10 mouse cellular contexts compared by ENCODE assay signal in the genomic region with DNA sequence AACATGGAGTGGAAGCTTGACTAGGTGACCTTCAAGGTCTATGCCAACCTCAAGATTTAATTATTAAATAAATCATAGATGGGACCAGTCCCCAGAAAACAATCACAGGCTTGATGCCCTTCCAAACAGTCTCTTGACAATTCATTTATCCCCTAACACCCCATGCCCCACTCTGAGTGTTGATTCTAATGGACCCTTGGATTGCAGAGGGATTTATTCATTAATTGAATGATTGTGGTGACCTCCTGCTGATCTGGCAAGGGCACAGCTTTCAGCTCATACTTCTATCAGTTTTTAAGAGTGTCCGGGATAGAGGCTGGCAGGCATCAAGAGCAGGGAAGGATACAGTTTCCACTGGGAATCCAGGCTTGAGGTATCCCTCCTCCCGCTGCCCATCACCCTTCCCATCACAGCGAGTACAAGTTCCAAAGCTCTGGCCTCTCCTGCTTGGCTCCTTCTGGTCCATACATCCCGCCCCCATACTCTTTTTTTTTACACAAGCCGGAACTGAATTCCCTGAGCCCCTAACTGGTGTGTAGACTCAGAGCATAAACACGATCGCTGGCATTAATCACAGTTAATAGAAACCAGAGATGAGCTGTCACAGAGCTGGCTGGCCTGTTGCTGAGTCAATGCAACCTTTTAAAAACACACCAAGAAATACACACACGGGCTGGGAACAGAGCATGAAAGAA.
DNase-seq lines count a peak whose midpoint lies in the region; ATAC-seq and TF ChIP-seq lines count a peak whose summit lies in the region.
"Had no signal": no experiment of that assay in that cellular context is flagged by ENCODE, and none has a peak within 500 bp of the region (broad histone marks: within the 10 kb centered on the region; RNA-seq: fewer than 3 reads in every experiment).

No protein-coding gene starts in this region.

- H3K4me3 ChIP-seq in forebrain, embryonic 14.5 days (ENCODE audit: low read depth, low read length) = no peak overlapping the region
- no peak overlapping the region for H3K4me3 ChIP-seq in forebrain, postnatal 0 days (ENCODE audit: low read depth, low read length)
- H3K4me3 ChIP-seq in lung, embryonic 15.5 days = no peak overlapping the region
- H3K4me3 ChIP-seq in stomach, embryonic 16.5 days (replicated peaks; ENCODE audit: low read length) = no peak overlapping the region
- H3K4me3 ChIP-seq: neural tube, embryonic 13.5 days had no signal

- TF ChIP-seq CTCF in forebrain, postnatal 0 days (IDR thresholded peaks at IDR 0.05; ENCODE audit: low read depth) = no peak

- no peak overlapping the region for H3K4me2 ChIP-seq in forebrain, embryonic 14.5 days (ENCODE audit: low read length)
- no peak overlapping the region for H3K4me2 ChIP-seq in forebrain, postnatal 0 days (ENCODE audit: low read depth)
- peak overlapping the region; percentile 4; the same call in 1 of the 2 replicates for H3K4me2 ChIP-seq in lung, embryonic 15.5 days
- no peak overlapping the region for H3K4me2 ChIP-seq in stomach, embryonic 16.5 days (ENCODE audit: low read depth, low read length)
- H3K4me2 ChIP-seq: neural tube, embryonic 13.5 days had no signal

- DNase-seq in forebrain, embryonic 14.5 days (ENCODE audit: low spot score) = peak; percentile 35
- no peak for DNase-seq in forebrain, postnatal 0 days
- no peak for DNase-seq in lung, postnatal 14 days
- peak; percentile 90 for DNase-seq in forelimb bud, embryonic 11.5 days (ENCODE audit: low read depth, low spot score)
- DNase-seq in frontal cortex, adult 2 months (ENCODE audit: extremely low spot score in 1 of 2, low spot score in 1 of 2) = no peak
- DNase-seq in ovary, adult 18-20 months (ENCODE audit: low spot score) = no peak
- DNase-seq: heart, postnatal 14 days had no signal

- no peak for ATAC-seq in forebrain, embryonic 14.5 days
- ATAC-seq in forebrain, postnatal 0 days = no peak
- peak; percentile 89 for ATAC-seq in lung, embryonic 15.5 days (ENCODE audit: borderline replicate concordance, extremely low read depth, low FRiP score, low TSS enrichment)
- peak; percentile 87 for ATAC-seq in stomach, embryonic 16.5 days (ENCODE audit: insufficient read depth, low FRiP score)

- no peaks in the 10 kb centered on the region for H3K27me3 ChIP-seq in forebrain, embryonic 14.5 days (replicated peaks; ENCODE audit: control insufficient read depth, insufficient read depth, low read length)
- H3K27me3 ChIP-seq in forebrain, postnatal 0 days (ENCODE audit: insufficient read depth, low read length) = no peaks in the 10 kb centered on the region
- no peaks in the 10 kb centered on the region for H3K27me3 ChIP-seq in lung, embryonic 15.5 days
- no peaks in the 10 kb centered on the region for H3K27me3 ChIP-seq in stomach, embryonic 16.5 days (ENCODE audit: control insufficient read depth, insufficient read depth, low read length)
- H3K27me3 ChIP-seq: neural tube, embryonic 13.5 days had no signal

- peaks cover 2% of the 10 kb centered on the region; the same call in 1 of the 2 replicates for H3K4me1 ChIP-seq in forebrain, embryonic 14.5 days (ENCODE audit: control insufficient read depth, insufficient read depth, low read length)
- no peaks in the 10 kb centered on the region for H3K4me1 ChIP-seq in forebrain, postnatal 0 days (ENCODE audit: insufficient read depth)
- peaks cover 9% of the 10 kb centered on the region; the same call in 1 of the 2 replicates for H3K4me1 ChIP-seq in lung, embryonic 15.5 days
- H3K4me1 ChIP-seq in stomach, embryonic 16.5 days (ENCODE audit: control insufficient read depth, insufficient read depth, low read length) = peaks cover 3% of the 10 kb centered on the region

- 34% methylated on average over 8 of the region's 8 CpGs for WGBS in forebrain, embryonic 14.5 days
- 31% methylated on average over 8 of the region's 8 CpGs for WGBS in forebrain, postnatal 0 days
- 34% methylated on average over 8 of the region's 8 CpGs for WGBS in lung, embryonic 15.5 days
- WGBS in stomach, embryonic 16.5 days = 31% methylated on average over 8 of the region's 8 CpGs

- no peak overlapping the region for H3K9ac ChIP-seq in forebrain, embryonic 14.5 days (ENCODE audit: low read length)
- no peak overlapping the region for H3K9ac ChIP-seq in forebrain, postnatal 0 days
- no peak overlapping the region for H3K9ac ChIP-seq in lung, embryonic 15.5 days
- H3K9ac ChIP-seq in stomach, embryonic 16.5 days (ENCODE audit: low read length) = no peak overlapping the region
- H3K9ac ChIP-seq: neural tube, embryonic 13.5 days had no signal

- H3K9me3 ChIP-seq in forebrain, embryonic 14.5 days (replicated peaks; ENCODE audit: control insufficient read depth, low read length) = no peaks in the 10 kb centered on the region
- H3K9me3 ChIP-seq in forebrain, postnatal 0 days (ENCODE audit: low read length) = no peaks in the 10 kb centered on the region
- no peaks in the 10 kb centered on the region for H3K9me3 ChIP-seq in lung, embryonic 15.5 days
- H3K9me3 ChIP-seq in stomach, embryonic 16.5 days (replicated peaks; ENCODE audit: control insufficient read depth, low read length) = no peaks in the 10 kb centered on the region
- H3K9me3 ChIP-seq: neural tube, embryonic 13.5 days had no signal

- H3K27ac ChIP-seq in forebrain, embryonic 14.5 days (ENCODE audit: low read depth, low read length) = no peak overlapping the region
- no peak overlapping the region for H3K27ac ChIP-seq in forebrain, postnatal 0 days (ENCODE audit: low read depth, low read length)
- peak overlapping the region; percentile 54; the same call in 1 of the 2 replicates for H3K27ac ChIP-seq in lung, embryonic 15.5 days
- H3K27ac ChIP-seq in stomach, embryonic 16.5 days (ENCODE audit: low read length) = peak overlapping the region; percentile 42; the same call in 1 of the 2 replicates
- H3K27ac ChIP-seq: neural tube, embryonic 13.5 days had no signal

- no peaks in the 10 kb centered on the region for H3K36me3 ChIP-seq in forebrain, embryonic 14.5 days (ENCODE audit: control insufficient read depth, insufficient read depth, low read length)
- H3K36me3 ChIP-seq in forebrain, postnatal 0 days (ENCODE audit: insufficient read depth) = no peaks in the 10 kb centered on the region
- H3K36me3 ChIP-seq in lung, embryonic 15.5 days = no peaks in the 10 kb centered on the region
- no peaks in the 10 kb centered on the region for H3K36me3 ChIP-seq in stomach, embryonic 16.5 days (ENCODE audit: control insufficient read depth, insufficient read depth, low read length)
- H3K36me3 ChIP-seq: neural tube, embryonic 13.5 days had no signal

Comparison
In these comparisons a context has a peak if more than half of its experiments do, and no peak if none do; other contexts are left out.
1. DNase-seq: peak in forebrain, embryonic 14.5 days (single experiment) and forelimb bud, embryonic 11.5 days (single experiment); none in forebrain, postnatal 0 days (single experiment), lung, postnatal 14 days (single experiment), frontal cortex, adult 2 months (0 of 2) and ovary, adult 18-20 months (single experiment).
2. ATAC-seq: peak in lung, embryonic 15.5 days (single experiment) and stomach, embryonic 16.5 days (single experiment); none in forebrain, embryonic 14.5 days (single experiment) and forebrain, postnatal 0 days (single experiment).
3. H3K27ac ChIP-seq: peak in lung, embryonic 15.5 days (single experiment) and stomach, embryonic 16.5 days (single experiment); none in forebrain, embryonic 14.5 days (single experiment) and forebrain, postnatal 0 days (single experiment).